ENCODE assay signal across 9 mouse cellular contexts in genomic region chr13:95535461-95536116, GRCm38 (mm10). TPM values are rescaled to one million over a fixed set of nuclear protein-coding genes. Genes with fewer than 3 reads are reported as not detected.
DNase-seq lines count a peak whose midpoint lies in the region; ATAC-seq lines count a peak whose summit lies in the region.
"Had no signal": no experiment of that assay in that cellular context is flagged by ENCODE, and none has a peak within 500 bp of the region (broad histone marks: within the 10 kb centered on the region; RNA-seq: fewer than 3 reads in every experiment).

No protein-coding gene starts in this region.

- H3K27me3 ChIP-seq in heart, embryonic 15.5 days = 0 out of 2 replicates have a peak, but pooled peaks cover 3% of the 10 kb centered on the region
- H3K27me3 ChIP-seq in limb, embryonic 10.5 days (ENCODE audit: low read depth, poor library complexity, severe bottlenecking) = peaks cover 26% of the 10 kb centered on the region
- 0 out of 2 replicates have a peak, but pooled peaks cover 8% of the 10 kb centered on the region for H3K27me3 ChIP-seq in midbrain, embryonic 12.5 days

- H3K9ac ChIP-seq in heart, embryonic 15.5 days = 0 out of 2 replicates have a peak overlapping the region, but pooled peaks have one; percentile 23
- no peak overlapping the region for H3K9ac ChIP-seq in midbrain, embryonic 12.5 days (replicated peaks)

- intact Hi-C loops in left cerebral cortex, postnatal 25 days (cut with DNase I) = no loop called here

- no peak for DNase-seq in heart, postnatal 4 days
- DNase-seq in ZHBTc4 (ENCODE audit: low read depth, low spot score) = peak; percentile 90
- no peak for DNase-seq in limb, embryonic 10.5 days (ENCODE audit: low spot score)
- DNase-seq in left cerebral cortex, postnatal 25 days (ENCODE audit: low spot score in 2 of 2) = no peak
- DNase-seq in right cerebral cortex, postnatal 36 days (ENCODE audit: low spot score in 2 of 2) = no peak
- DNase-seq in natural killer cell, adult 2 months (ENCODE audit: low spot score in 2 of 2) = no peak

- peak overlapping the region; percentile 44 for H3K4me2 ChIP-seq in heart, embryonic 15.5 days
- peak overlapping the region; percentile 25 for H3K4me2 ChIP-seq in midbrain, embryonic 12.5 days (replicated peaks)

- H3K36me3 ChIP-seq in heart, embryonic 15.5 days = no peaks in the 10 kb centered on the region
- H3K36me3 ChIP-seq in limb, embryonic 10.5 days = no peaks in the 10 kb centered on the region
- H3K36me3 ChIP-seq in midbrain, embryonic 12.5 days = no peaks in the 10 kb centered on the region

- no peak overlapping the region for H3K4me3 ChIP-seq in heart, embryonic 15.5 days
- peak overlapping the region; percentile 5; the same call in 1 of the 2 replicates for H3K4me3 ChIP-seq in limb, embryonic 10.5 days
- no peak overlapping the region for H3K4me3 ChIP-seq in midbrain, embryonic 12.5 days

- no peaks in the 10 kb centered on the region for H3K9me3 ChIP-seq in heart, embryonic 15.5 days (replicated peaks)
- H3K9me3 ChIP-seq in limb, embryonic 10.5 days (replicated peaks) = no peaks in the 10 kb centered on the region
- no peaks in the 10 kb centered on the region for H3K9me3 ChIP-seq in midbrain, embryonic 12.5 days

- ATAC-seq in heart, embryonic 15.5 days (replicated peaks; ENCODE audit: insufficient number of reproducible peaks, insufficient read depth, low FRiP score, low read depth) = no peak
- ATAC-seq in midbrain, embryonic 12.5 days (ENCODE audit: low FRiP score, low read depth) = peak; percentile 66

- peaks cover 25% of the 10 kb centered on the region for H3K4me1 ChIP-seq in heart, embryonic 15.5 days (replicated peaks)
- H3K4me1 ChIP-seq in limb, embryonic 10.5 days = peaks cover 37% of the 10 kb centered on the region
- H3K4me1 ChIP-seq in midbrain, embryonic 12.5 days = peaks cover 38% of the 10 kb centered on the region

- no peak overlapping the region for H3K27ac ChIP-seq in heart, embryonic 15.5 days
- H3K27ac ChIP-seq in limb, embryonic 10.5 days = 0 out of 2 replicates have a peak overlapping the region, but pooled peaks have one; percentile 2
- 0 out of 2 replicates have a peak overlapping the region, but pooled peaks have one; percentile 4 for H3K27ac ChIP-seq in midbrain, embryonic 12.5 days (replicated peaks)

- 7% methylated on average over 11 of the region's 11 CpGs for WGBS in heart, embryonic 15.5 days
- WGBS in limb, embryonic 10.5 days = 4% methylated on average over 11 of the region's 11 CpGs
- 4% methylated on average over 11 of the region's 11 CpGs for WGBS in midbrain, embryonic 12.5 days

RNA-seq across cellular contexts. Expression of gene F2rl1, which starts 10.6 kb away (rescaled TPM):
- polyA plus RNA-seq in heart, embryonic 15.5 days (2015; fragmentation: Nextera tagmentation; extraction: Ambion mirVana) = 0.72 and 1.4 TPM in 2 replicates
- 1 to 10 TPM; 2.5 to 2.7 TPM for total RNA-seq in heart, postnatal 4 days (2021)
- polyA plus RNA-seq in limb, embryonic 10.5 days (2016; fragmentation: Nextera tagmentation; extraction: Ambion mirVana) = not detected in 2 replicates
- 0.10 and 0.17 TPM in 2 replicates for polyA plus RNA-seq in midbrain, embryonic 12.5 days (2016; fragmentation: Nextera tagmentation; extraction: Ambion mirVana)
- under 1 TPM; 0.21 to 0.30 TPM for total RNA-seq in left cerebral cortex, postnatal 25 days (2021)

RNA-seq across cellular contexts. Expression of gene S100z, which starts 57.1 kb away (rescaled TPM):
- polyA plus RNA-seq in heart, embryonic 15.5 days (2015; fragmentation: Nextera tagmentation; extraction: Ambion mirVana) = not detected in 2 replicates
- not detected for total RNA-seq in heart, postnatal 4 days (2021)
- polyA plus RNA-seq in limb, embryonic 10.5 days (2016; fragmentation: Nextera tagmentation; extraction: Ambion mirVana) = not detected in 2 replicates
- not detected in 2 replicates for polyA plus RNA-seq in midbrain, embryonic 12.5 days (2016; fragmentation: Nextera tagmentation; extraction: Ambion mirVana)
- total RNA-seq in left cerebral cortex, postnatal 25 days (2021) = not detected
- total RNA-seq: layer of hippocampus, postnatal 10 days had no signal
